Mouse (Mus musculus) kidney, embryonic 15.5 days (tissue): Measurements from ENCODE around the gene Ldlrap1. TPM values are rescaled to one million over a fixed set of nuclear protein-coding genes. Genes with fewer than 3 reads are reported as not detected.

ENCODE experiments used
- ATAC-seq: fragments of 200-750 bp; cut with Nextera tagmentation; replicated peaks from 2 replicates; pipeline ENCODE4 v1.8.0; 2017; ENCODE audit warnings: moderate TSS enrichment; ENCODE audit not compliant: low FRiP score
- H3K27ac ChIP-seq: fragments of 300-500 bp; sonication (generic); 2 replicates; pipeline ENCODE4 v1.5.1; 2015; ENCODE audit warnings: mild to moderate bottlenecking, inconsistent platforms
- H3K27me3 ChIP-seq: fragments of 300-500 bp; sonication (generic); 2 replicates; pipeline ENCODE4 v1.6.1; 2015; ENCODE audit warnings: inconsistent platforms
- H3K36me3 ChIP-seq: fragments of 300-500 bp; sonication (generic); 2 replicates; pipeline ENCODE4 v1.6.1; 2015; ENCODE audit warnings: inconsistent platforms
- H3K4me1 ChIP-seq: fragments of 300-500 bp; sonication (generic); 2 replicates; pipeline ENCODE4 v1.6.1; 2015; ENCODE audit warnings: inconsistent platforms
- H3K4me2 ChIP-seq: fragments of 300-500 bp; sonication (generic); 2 replicates; pipeline ENCODE4 v1.6.1; 2015; ENCODE audit warnings: moderate library complexity, mild to moderate bottlenecking, inconsistent platforms
- H3K4me3 ChIP-seq: fragments of 300-500 bp; sonication (generic); replicated peaks from 2 replicates; pipeline ENCODE4 v1.5.1; 2015; ENCODE audit warnings: mild to moderate bottlenecking, inconsistent platforms
- H3K9ac ChIP-seq: fragments of 300-500 bp; sonication (generic); 2 replicates; pipeline ENCODE4 v1.6.1; 2015; ENCODE audit warnings: mild to moderate bottlenecking, inconsistent platforms
- H3K9me3 ChIP-seq: fragments of 300-500 bp; sonication (generic); replicated peaks from 2 replicates; pipeline ENCODE4 v1.6.1; 2016; ENCODE audit warnings: inconsistent platforms
- WGBS: fragments of 180-500 bp; shearing (Covaris S2); methylation state at CpG from one replicate; pipeline ENCODE4 v1.1.7; 2015; ENCODE audit warnings: mixed read lengths; 5-methylcytosine and 5-hydroxymethylcytosine counted together
- polyA plus RNA-seq: library from polyadenylated mRNA; unstranded; fragments of >200 nt; fragmentation: Nextera tagmentation; extraction: Ambion mirVana; gene quantifications from 2 replicates; pipeline ENCODE4 v1.2.1, GENCODE M21; 2015

Ldlrap1 gene
- polyA plus RNA-seq, 1 experiment from 2014 or later: 23.6 TPM

DNA sequence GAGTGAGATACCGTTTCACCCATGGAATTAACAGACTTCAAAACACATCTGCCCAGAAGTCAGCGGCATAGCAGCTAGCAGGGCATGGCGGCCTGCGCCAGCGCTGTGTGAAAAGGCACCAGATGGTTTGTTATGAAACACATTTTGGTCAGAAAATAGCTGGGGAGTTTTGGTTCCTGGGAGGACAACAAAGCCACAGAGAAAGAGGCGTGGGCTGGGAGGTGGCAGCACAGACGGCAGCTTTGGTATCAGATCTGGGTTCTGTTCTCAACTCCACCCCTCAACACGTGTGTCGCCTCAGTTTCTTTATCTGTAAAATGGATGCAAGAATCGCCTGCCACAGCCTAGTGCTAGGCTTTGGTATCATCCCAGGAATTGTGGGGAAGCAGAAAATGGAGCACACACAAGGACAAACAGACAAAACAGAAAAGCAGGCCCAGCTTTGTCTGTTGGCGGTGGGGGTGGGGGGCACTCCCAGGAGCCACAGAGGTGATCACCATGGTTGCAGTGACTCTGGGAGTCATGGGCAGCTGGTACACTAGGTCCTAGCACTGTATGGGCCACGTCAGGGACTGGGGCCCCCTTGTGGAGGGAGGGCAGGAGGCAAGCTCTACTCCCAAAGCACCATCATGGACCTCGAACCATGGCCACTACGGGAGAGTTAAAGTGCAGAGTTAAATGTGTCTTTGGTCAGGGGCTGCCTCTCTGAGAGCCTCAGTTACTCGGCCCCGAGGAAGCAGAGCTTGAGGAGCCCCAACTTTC is 21.7 kb downstream of the Ldlrap1 start:
- peaks cover 29% of the 10 kb centered on the region for H3K4me1 ChIP-seq
- H3K4me3 ChIP-seq: no peak overlapping the region
- H3K36me3 ChIP-seq: peaks cover 41% of the 10 kb centered on the region
- no peak for ATAC-seq
- H3K27ac ChIP-seq: no peak overlapping the region
- no peak overlapping the region for H3K4me2 ChIP-seq
- H3K9me3 ChIP-seq: no peaks in the 10 kb centered on the region
- H3K27me3 ChIP-seq: no peaks in the 10 kb centered on the region
- WGBS: 88% methylated on average over 16 of the region's 16 CpGs
- H3K9ac ChIP-seq: no peak overlapping the region

DNA sequence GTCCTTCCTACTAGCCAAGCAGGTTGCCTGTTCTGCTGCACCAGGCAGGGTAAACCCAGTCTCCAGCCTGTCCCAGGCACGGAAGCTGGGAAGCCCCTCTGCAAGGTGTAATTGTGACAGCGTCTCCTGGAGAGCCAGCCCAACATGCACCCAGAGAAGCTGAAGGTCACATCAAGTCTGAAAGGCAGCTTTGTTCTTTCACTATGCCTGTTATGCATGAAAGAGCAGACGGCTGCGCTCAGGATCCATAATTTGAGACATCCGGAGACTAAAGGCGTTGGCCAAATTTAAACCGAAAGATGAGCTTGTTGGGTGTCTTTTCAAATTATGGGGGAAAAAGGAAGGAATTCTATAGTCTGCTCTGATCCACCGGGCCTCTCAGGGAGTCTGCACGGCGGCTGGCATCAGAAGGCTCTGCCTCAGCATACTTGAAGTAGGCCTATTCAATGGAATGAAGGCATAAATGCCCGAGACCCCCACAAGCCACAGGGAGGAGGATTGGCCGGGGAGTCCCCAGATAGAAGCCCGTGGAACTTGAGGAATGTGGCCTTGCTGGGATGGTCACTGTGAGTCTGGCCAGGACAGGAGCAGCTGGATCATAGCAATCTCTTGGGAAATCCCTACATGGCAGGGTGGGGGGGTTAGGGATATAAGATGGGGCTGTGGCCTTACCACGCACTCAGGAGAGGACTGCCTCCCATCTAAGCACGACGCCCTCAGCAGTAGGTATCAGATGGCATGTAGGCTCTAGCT is 23.8 kb downstream of the Ldlrap1 start:
- 43% methylated on average over 16 of the region's 16 CpGs for WGBS

GRCm38 (mm10) chr4:134741949-134742348 is 25.9 kb downstream of the Ldlrap1 start:
- Histone ChIP-seq H3K36me3 (peaks cover 14% of the 10 kb centered on the region), H3K4me2 (no peak overlapping the region), H3K27me3 (no peaks in the 10 kb centered on the region), H3K27ac (no peak overlapping the region), H3K9ac (no peak overlapping the region), H3K4me3 (no peak overlapping the region), H3K9me3 (no peaks in the 10 kb centered on the region), H3K4me1 (peaks cover 15% of the 10 kb centered on the region)
- no peak for ATAC-seq
- WGBS: 71% methylated on average over 8 of the region's 8 CpGs

More for the DNA sequence above, 23.8 kb downstream of the Ldlrap1 start:
- Histone ChIP-seq H3K9me3 (no peaks in the 10 kb centered on the region), H3K27ac (peak overlapping the region; percentile 34), H3K36me3 (peaks cover 35% of the 10 kb centered on the region), H3K9ac (no peak overlapping the region), H3K27me3 (no peaks in the 10 kb centered on the region), H3K4me2 (no peak overlapping the region), H3K4me3 (no peak overlapping the region), H3K4me1 (peaks cover 15% of the 10 kb centered on the region)
- ATAC-seq: no peak

DNA sequence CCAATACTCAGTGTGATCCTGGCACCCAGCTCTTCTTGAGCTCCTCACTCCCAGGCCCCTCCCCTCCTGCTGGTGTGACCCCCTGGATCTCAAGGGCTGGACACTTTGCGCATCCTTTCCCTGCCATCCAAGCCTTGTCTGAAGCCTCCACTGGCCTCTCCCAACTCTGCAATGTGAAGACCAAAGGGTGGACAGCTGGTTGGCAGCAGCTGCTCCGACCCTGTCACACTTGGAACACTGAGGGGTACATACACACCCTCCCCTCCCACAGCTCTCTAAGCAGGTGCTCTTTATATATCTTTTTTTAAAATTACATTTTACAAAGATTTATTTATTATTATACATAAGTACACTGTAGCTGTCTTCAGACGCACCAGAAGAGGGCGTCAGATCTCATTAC is 27.6 kb downstream of the Ldlrap1 start:
- H3K36me3 ChIP-seq: no peaks in the 10 kb centered on the region
- no peaks in the 10 kb centered on the region for H3K9me3 ChIP-seq
- H3K9ac ChIP-seq: no peak overlapping the region
- ATAC-seq: no peak
- peaks cover 30% of the 10 kb centered on the region for H3K4me1 ChIP-seq
- no peak overlapping the region for H3K4me2 ChIP-seq
- H3K27ac ChIP-seq: no peak overlapping the region
- H3K4me3 ChIP-seq: no peak overlapping the region
- 94% methylated on average over 4 of the region's 4 CpGs for WGBS
- no peaks in the 10 kb centered on the region for H3K27me3 ChIP-seq

- Histone ChIP-seq H3K4me3 (no peak overlapping the region), H3K9ac (no peak overlapping the region), H3K4me2 (no peak overlapping the region), H3K9me3 (no peaks in the 10 kb centered on the region), H3K27ac (no peak overlapping the region), H3K27me3 (no peaks in the 10 kb centered on the region), H3K36me3 (no peaks in the 10 kb centered on the region), H3K4me1 (peaks cover 34% of the 10 kb centered on the region)
- no peak for ATAC-seq
- 42% methylated on average over 3 of the region's 3 CpGs for WGBS
Measured at GRCm38 (mm10) chr4:134739530-134739929, 28.3 kb downstream of the Ldlrap1 start.

GRCm38 (mm10) chr4:134737365-134737910 is 30.4 kb downstream of the Ldlrap1 start:
- H3K4me1 ChIP-seq: peaks cover 34% of the 10 kb centered on the region
- H3K9ac ChIP-seq: no peak overlapping the region
- no peaks in the 10 kb centered on the region for H3K27me3 ChIP-seq
- no peak overlapping the region for H3K27ac ChIP-seq
- H3K9me3 ChIP-seq: no peaks in the 10 kb centered on the region
- no peak for ATAC-seq
- 68% methylated on average over 14 of the region's 14 CpGs for WGBS
- H3K36me3 ChIP-seq: no peaks in the 10 kb centered on the region
- H3K4me3 ChIP-seq: no peak overlapping the region
- no peak overlapping the region for H3K4me2 ChIP-seq

- ATAC-seq: no peak
- no peaks in the 10 kb centered on the region for H3K36me3 ChIP-seq
- H3K4me3 ChIP-seq: no peak overlapping the region
- H3K9me3 ChIP-seq: no peaks in the 10 kb centered on the region
- H3K9ac ChIP-seq: no peak overlapping the region
- no peak overlapping the region for H3K4me2 ChIP-seq
- 37% methylated on average over 7 of the region's 7 CpGs for WGBS
- H3K27ac ChIP-seq: no peak overlapping the region
- no peaks in the 10 kb centered on the region for H3K27me3 ChIP-seq
- peaks cover 34% of the 10 kb centered on the region for H3K4me1 ChIP-seq
Measured at GRCm38 (mm10) chr4:134736147-134736546, 31.7 kb downstream of the Ldlrap1 start.

GRCm38 (mm10) chr4:134734629-134735081 is 33.2 kb downstream of the Ldlrap1 start:
- Histone ChIP-seq H3K4me1 (peaks cover 44% of the 10 kb centered on the region), H3K27ac (peak overlapping the region; percentile 23), H3K4me3 (no peak overlapping the region), H3K9ac (no peak overlapping the region), H3K36me3 (no peaks in the 10 kb centered on the region), H3K27me3 (no peaks in the 10 kb centered on the region), H3K9me3 (no peaks in the 10 kb centered on the region), H3K4me2 (no peak overlapping the region)
- 55% methylated on average over 9 of the region's 9 CpGs for WGBS
- no peak for ATAC-seq

- H3K4me2 ChIP-seq: peak overlapping the region; percentile 37
- H3K27ac ChIP-seq: peak overlapping the region; percentile 23; the same call in 1 of the 2 replicates
- no peaks in the 10 kb centered on the region for H3K27me3 ChIP-seq
- H3K9ac ChIP-seq: no peak overlapping the region
- H3K4me3 ChIP-seq: no peak overlapping the region
- no peaks in the 10 kb centered on the region for H3K9me3 ChIP-seq
- peaks cover 45% of the 10 kb centered on the region for H3K4me1 ChIP-seq
- peak; percentile 59 for ATAC-seq
- no peaks in the 10 kb centered on the region for H3K36me3 ChIP-seq
- WGBS: 9% methylated on average over 13 of the region's 13 CpGs
Measured at GRCm38 (mm10) chr4:134734038-134734628, 33.7 kb downstream of the Ldlrap1 start.

- H3K9me3 ChIP-seq: no peaks in the 10 kb centered on the region
Measured at GRCm38 (mm10) chr4:134733371-134733770, 34.5 kb downstream of the Ldlrap1 start.

DNA sequence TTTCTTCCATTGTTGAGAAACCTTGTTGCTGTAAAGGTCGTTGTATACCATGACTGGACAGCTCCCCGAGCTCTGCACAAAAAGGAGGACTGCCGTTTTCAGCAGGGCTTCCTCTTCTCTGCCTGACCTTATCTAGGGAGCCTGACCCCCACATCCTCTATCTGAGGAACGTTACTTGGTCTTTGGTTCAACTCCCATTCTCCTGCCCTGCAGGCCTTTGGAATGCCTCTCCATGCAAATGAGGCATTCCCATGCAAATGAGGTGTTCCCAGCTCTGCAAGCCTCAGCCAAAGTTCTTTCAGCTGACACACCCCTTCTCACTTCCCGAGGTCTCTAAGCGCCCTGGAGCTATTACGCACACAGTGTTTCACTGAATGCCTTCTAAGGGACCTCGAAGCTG is 37.7 kb downstream of the Ldlrap1 start:
- Histone ChIP-seq H3K9ac (no peak overlapping the region), H3K4me3 (no peak overlapping the region), H3K4me1 (peaks cover 35% of the 10 kb centered on the region), H3K4me2 (0 out of 2 replicates have a peak overlapping the region, but pooled peaks have one; percentile 19), H3K36me3 (no peaks in the 10 kb centered on the region), H3K9me3 (no peaks in the 10 kb centered on the region), H3K27ac (no peak overlapping the region), H3K27me3 (no peaks in the 10 kb centered on the region)
- ATAC-seq: no peak
- 8% methylated on average over 8 of the region's 8 CpGs for WGBS

More at GRCm38 (mm10) chr4:134733371-134733770, 34.5 kb downstream of the Ldlrap1 start:
- Histone ChIP-seq H3K4me2 (no peak overlapping the region), H3K4me1 (peaks cover 45% of the 10 kb centered on the region), H3K9ac (no peak overlapping the region), H3K27ac (no peak overlapping the region), H3K27me3 (no peaks in the 10 kb centered on the region), H3K4me3 (no peak overlapping the region), H3K36me3 (no peaks in the 10 kb centered on the region)
- ATAC-seq: no peak
- WGBS: 59% methylated on average over 9 of the region's 9 CpGs
